Comparison of ENCODE assay signal across 12 mouse cellular contexts in genomic region chr10:86389913-86390312, GRCm38 (mm10).
A peak's percentile ranks its signal among the peaks of the same experiment; 100 is the strongest.
DNase-seq lines count a peak whose midpoint lies in the region; ATAC-seq lines count a peak whose summit lies in the region.
"Had no signal": no experiment of that assay in that cellular context is flagged by ENCODE, and none has a peak within 500 bp of the region (broad histone marks: within the 10 kb centered on the region; RNA-seq: fewer than 3 reads in every experiment).

No protein-coding gene starts in this region.

- no peaks in the 10 kb centered on the region for H3K36me3 ChIP-seq in forebrain, embryonic 16.5 days (ENCODE audit: control insufficient read depth, insufficient read depth)
- H3K36me3 ChIP-seq in midbrain, embryonic 13.5 days = no peaks in the 10 kb centered on the region

- H3K9ac ChIP-seq in forebrain, embryonic 16.5 days (replicated peaks; ENCODE audit: low read depth, low read length) = no peak overlapping the region
- no peak overlapping the region for H3K9ac ChIP-seq in midbrain, embryonic 13.5 days (replicated peaks)

- H3K27me3 ChIP-seq in forebrain, embryonic 16.5 days (replicated peaks; ENCODE audit: control insufficient read depth, insufficient read depth, low read length) = no peaks in the 10 kb centered on the region
- no peaks in the 10 kb centered on the region for H3K27me3 ChIP-seq in midbrain, embryonic 13.5 days

- 9% methylated on average over 2 of the region's 2 CpGs for WGBS in forebrain, embryonic 16.5 days
- WGBS in midbrain, embryonic 13.5 days = 28% methylated on average over 2 of the region's 2 CpGs

- peaks cover 17% of the 10 kb centered on the region for H3K4me1 ChIP-seq in forebrain, embryonic 16.5 days (replicated peaks; ENCODE audit: control insufficient read depth, insufficient read depth, low read length)
- 0 out of 2 replicates have a peak, but pooled peaks cover 6% of the 10 kb centered on the region for H3K4me1 ChIP-seq in midbrain, embryonic 13.5 days (replicated peaks)

- H3K27ac ChIP-seq in forebrain, embryonic 16.5 days (ENCODE audit: low read length) = peak overlapping the region; percentile 16
- H3K27ac ChIP-seq in midbrain, embryonic 13.5 days = no peak overlapping the region

- H3K4me3 ChIP-seq in forebrain, embryonic 16.5 days (replicated peaks; ENCODE audit: low read length) = no peak overlapping the region
- no peak overlapping the region for H3K4me3 ChIP-seq in midbrain, embryonic 13.5 days (replicated peaks)
- H3K4me3 ChIP-seq: erythroblast, embryonic 14.5 days had no signal

- peak; percentile 17 for DNase-seq in layer of hippocampus, adult 9-11 months
- no peak for DNase-seq in layer of hippocampus, adult 9-10 months (ENCODE audit: low spot score)
- DNase-seq in adipocyte (ENCODE audit: low spot score) = peak; percentile 69
- no peak for DNase-seq in cerebellum, postnatal 14 days
- no peak for DNase-seq in MN1 (ENCODE audit: low spot score)
- no peak for DNase-seq in thymus, postnatal 36 days
- DNase-seq: adrenal gland, postnatal 25 days; cerebellum, adult 9-10 months; kidney, adult 2 months had no signal

- H3K9me3 ChIP-seq in forebrain, embryonic 16.5 days (ENCODE audit: control insufficient read depth, low read length) = peaks cover 2% of the 10 kb centered on the region; the same call in 1 of the 2 replicates
- H3K9me3 ChIP-seq in midbrain, embryonic 13.5 days = no peaks in the 10 kb centered on the region; the same call in 1 of the 2 replicates

- peak; percentile 70 for ATAC-seq in forebrain, embryonic 16.5 days
- ATAC-seq in midbrain, embryonic 13.5 days = peak; percentile 63

- no peak overlapping the region for H3K4me2 ChIP-seq in forebrain, embryonic 16.5 days (ENCODE audit: low read length)
- no peak overlapping the region for H3K4me2 ChIP-seq in midbrain, embryonic 13.5 days (replicated peaks)

Comparison
In these comparisons a context has a peak if more than half of its experiments do, and no peak if none do; other contexts are left out.
1. DNase-seq: peak in layer of hippocampus, adult 9-11 months (single experiment) and adipocyte (single experiment); none in layer of hippocampus, adult 9-10 months (single experiment), cerebellum, postnatal 14 days (0 of 2), MN1 (single experiment) and thymus, postnatal 36 days (0 of 2).